Mouse (Mus musculus): Measurements from ENCODE around the gene Fbxo39. TPM values are rescaled to one million over a fixed set of nuclear protein-coding genes. Genes with fewer than 3 reads are reported as not detected.

The Fbxo39 gene
- polyA plus RNA-seq, 1 experiment from 2014 or later, result not detected

DNA sequence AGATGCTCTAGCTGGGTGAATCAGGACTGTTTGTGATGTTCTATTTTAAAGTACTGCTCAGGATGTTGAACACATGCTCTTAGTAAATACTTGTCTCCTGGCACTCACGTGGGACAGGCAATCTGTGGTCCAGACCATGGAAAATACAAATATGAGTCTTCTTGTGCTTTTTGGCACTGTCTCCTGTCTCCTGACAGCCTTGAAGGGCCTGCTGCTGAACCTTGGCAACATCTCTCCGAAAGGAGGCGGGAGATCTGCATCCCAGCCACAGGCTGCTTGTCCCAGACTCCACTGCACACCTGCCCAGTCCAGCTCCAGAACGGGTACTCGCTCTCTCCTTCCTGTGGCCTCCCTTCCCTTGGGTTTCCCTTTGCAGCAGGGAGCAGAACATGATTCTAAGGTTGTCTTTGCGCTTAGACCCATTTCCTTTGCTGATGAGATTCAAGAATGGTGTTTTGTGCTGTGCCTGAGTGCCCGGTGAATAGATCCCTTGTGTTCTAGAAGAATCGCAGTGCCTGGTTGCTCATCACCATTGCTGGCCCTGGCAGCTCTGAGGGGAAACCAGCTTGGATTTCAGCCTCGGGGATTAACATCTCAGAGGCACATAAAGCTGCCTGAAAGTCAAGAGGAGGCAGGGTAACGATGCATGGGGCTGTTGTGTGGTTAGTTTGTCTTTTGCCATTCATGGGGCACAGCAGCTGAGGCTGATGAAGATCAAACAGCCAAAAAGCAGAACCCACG lies 53.9 kb downstream of the Fbxo39 start:
- H3K4me1 ChIP-seq (replicated peaks; ENCODE audit: control insufficient read depth, insufficient read depth, low read length), result no peaks in the 10 kb centered on the region
- DNase-seq (ENCODE audit: low spot score) (no peak), ATAC-seq (ENCODE audit: low FRiP score) (no peak)
- no peaks in the 10 kb centered on the region for H3K9me3 ChIP-seq (ENCODE audit: control insufficient read depth, low read length)
- 56% methylated on average over 11 of the region's 11 CpGs for WGBS
- no peak overlapping the region for H3K9ac ChIP-seq
- H3K4me2 ChIP-seq (replicated peaks), result no peak overlapping the region
- no peaks in the 10 kb centered on the region for H3K36me3 ChIP-seq (replicated peaks; ENCODE audit: control insufficient read depth, insufficient read depth)
- H3K27ac ChIP-seq, result no peak overlapping the region
- H3K4me3 ChIP-seq (replicated peaks; ENCODE audit: low read length), result no peak overlapping the region
- no peaks in the 10 kb centered on the region; the same call in 1 of the 2 replicates for H3K27me3 ChIP-seq (ENCODE audit: control insufficient read depth, insufficient read depth, low read length)

Other genes with a start within 250 kb of the Fbxo39 start
- 4.9 and 5.2 TPM in 2 replicates for gene Pitpnm3, start 178.7 kb upstream of the Fbxo39 start, polyA plus RNA-seq (2014; fragmentation: Nextera tagmentation; extraction: Ambion mirVana)
- gene Gm43951, start 107.6 kb upstream of the Fbxo39 start, polyA plus RNA-seq (2014; fragmentation: Nextera tagmentation; extraction: Ambion mirVana), result 0.25 and 0.40 TPM in 2 replicates
- gene 4933427D14Rik, start 107.0 kb upstream of the Fbxo39 start, polyA plus RNA-seq (2014; fragmentation: Nextera tagmentation; extraction: Ambion mirVana), result 14.3 and 17.1 TPM in 2 replicates
- gene Txndc17, start 106.9 kb upstream of the Fbxo39 start, polyA plus RNA-seq (2014; fragmentation: Nextera tagmentation; extraction: Ambion mirVana), result 141 and 151 TPM in 2 replicates
- gene Med31, start 98.9 kb upstream of the Fbxo39 start, polyA plus RNA-seq (2014; fragmentation: Nextera tagmentation; extraction: Ambion mirVana), result 50.8 and 52.8 TPM in 2 replicates
- gene Slc13a5, start 47.2 kb upstream of the Fbxo39 start, polyA plus RNA-seq (2014; fragmentation: Nextera tagmentation; extraction: Ambion mirVana), result 2.0 and 2.8 TPM in 2 replicates
- gene Xaf1, start 12.8 kb upstream of the Fbxo39 start, polyA plus RNA-seq (2014; fragmentation: Nextera tagmentation; extraction: Ambion mirVana), result 1.1 and 3.3 TPM in 2 replicates
- 9.9 and 10.1 TPM in 2 replicates for gene Tekt1, start 48.0 kb downstream of the Fbxo39 start, polyA plus RNA-seq (2014; fragmentation: Nextera tagmentation; extraction: Ambion mirVana)
- gene Smtnl2, start 97.3 kb downstream of the Fbxo39 start, polyA plus RNA-seq (2014; fragmentation: Nextera tagmentation; extraction: Ambion mirVana), result 4.6 and 4.8 TPM in 2 replicates
- 0.11 TPM in 1 of 2 replicates, not detected in the other for gene Ggt6, start 121.1 kb downstream of the Fbxo39 start, polyA plus RNA-seq (2014; fragmentation: Nextera tagmentation; extraction: Ambion mirVana)
- gene Mybbp1a, start 126.9 kb downstream of the Fbxo39 start, polyA plus RNA-seq (2014; fragmentation: Nextera tagmentation; extraction: Ambion mirVana), result 54.1 and 63.3 TPM in 2 replicates
- gene Spns2, start 175.5 kb downstream of the Fbxo39 start, polyA plus RNA-seq (2014; fragmentation: Nextera tagmentation; extraction: Ambion mirVana), result 11.9 and 12.4 TPM in 2 replicates
- 0.11 and 0.23 TPM in 2 replicates for gene Spns3, start 236.1 kb downstream of the Fbxo39 start, polyA plus RNA-seq (2014; fragmentation: Nextera tagmentation; extraction: Ambion mirVana)

Measured in hindbrain, embryonic 14.5 days (tissue).